Comparison of ENCODE assay signal across 14 mouse cellular contexts in genomic region chr10:125298036-125298435, GRCm38 (mm10).
A peak's percentile ranks its signal among the peaks of the same experiment; 100 is the strongest.
DNase-seq lines count a peak whose midpoint lies in the region; ATAC-seq and TF ChIP-seq lines count a peak whose summit lies in the region.
"Had no signal": no experiment of that assay in that cellular context is flagged by ENCODE, and none has a peak within 500 bp of the region (broad histone marks: within the 10 kb centered on the region; RNA-seq: fewer than 3 reads in every experiment).

No protein-coding gene starts in this region.

- ATAC-seq in embryonic facial prominence, embryonic 14.5 days (ENCODE audit: low read depth), result no peak
- ATAC-seq in hindbrain, embryonic 12.5 days (ENCODE audit: low FRiP score), result no peak
- ATAC-seq in liver, postnatal 0 days, result no peak
- no peak for ATAC-seq in intestine, postnatal 0 days
- ATAC-seq: lung, postnatal 0 days had no signal

- no peaks in the 10 kb centered on the region for H3K27me3 ChIP-seq in embryonic facial prominence, embryonic 14.5 days (replicated peaks; ENCODE audit: control insufficient read depth, insufficient read depth, low read length)
- H3K27me3 ChIP-seq in embryonic facial prominence, embryonic 10.5 days (replicated peaks; ENCODE audit: low read depth, poor library complexity, severe bottlenecking), result no peaks in the 10 kb centered on the region
- H3K27me3 ChIP-seq in hindbrain, embryonic 12.5 days, result no peaks in the 10 kb centered on the region
- no peaks in the 10 kb centered on the region for H3K27me3 ChIP-seq in liver, postnatal 0 days (ENCODE audit: insufficient read depth, low read length)
- no peaks in the 10 kb centered on the region for H3K27me3 ChIP-seq in intestine, postnatal 0 days (replicated peaks; ENCODE audit: control insufficient read depth, insufficient read depth, low read length)

- no peak for TF ChIP-seq CTCF in liver, postnatal 0 days (IDR thresholded peaks at IDR 0.05; ENCODE audit: low read depth)
- TF ChIP-seq CTCF in intestine, postnatal 0 days (IDR thresholded peaks at IDR 0.05; ENCODE audit: low read depth), result no peak

- no peaks in the 10 kb centered on the region for H3K9me3 ChIP-seq in embryonic facial prominence, embryonic 14.5 days (ENCODE audit: control insufficient read depth, low read length)
- H3K9me3 ChIP-seq in embryonic facial prominence, embryonic 10.5 days, result no peaks in the 10 kb centered on the region
- H3K9me3 ChIP-seq in hindbrain, embryonic 12.5 days (replicated peaks), result no peaks in the 10 kb centered on the region
- H3K9me3 ChIP-seq in liver, postnatal 0 days (ENCODE audit: low read length), result no peaks in the 10 kb centered on the region
- H3K9me3 ChIP-seq in intestine, postnatal 0 days (ENCODE audit: control insufficient read depth), result no peaks in the 10 kb centered on the region

- TF ChIP-seq EP300 in liver, postnatal 0 days (IDR thresholded peaks at IDR 0.05; ENCODE audit: low read depth), result no peak

- H3K4me3 ChIP-seq in embryonic facial prominence, embryonic 14.5 days (ENCODE audit: low read depth, low read length), result no peak overlapping the region
- no peak overlapping the region for H3K4me3 ChIP-seq in embryonic facial prominence, embryonic 10.5 days
- H3K4me3 ChIP-seq in hindbrain, embryonic 12.5 days, result no peak overlapping the region
- H3K4me3 ChIP-seq in liver, postnatal 0 days (ENCODE audit: low read depth, low read length), result no peak overlapping the region
- no peak overlapping the region for H3K4me3 ChIP-seq in intestine, postnatal 0 days (ENCODE audit: low read depth, low read length)

- no peak overlapping the region for H3K4me2 ChIP-seq in embryonic facial prominence, embryonic 14.5 days (ENCODE audit: low read depth, low read length)
- H3K4me2 ChIP-seq in hindbrain, embryonic 12.5 days (replicated peaks), result no peak overlapping the region
- no peak overlapping the region for H3K4me2 ChIP-seq in liver, postnatal 0 days (ENCODE audit: low read depth, low read length)
- H3K4me2 ChIP-seq in intestine, postnatal 0 days (replicated peaks; ENCODE audit: low read depth), result no peak overlapping the region
- H3K4me2 ChIP-seq: liver, embryonic 11.5 days had no signal

- H3K4me1 ChIP-seq in embryonic facial prominence, embryonic 14.5 days (ENCODE audit: control insufficient read depth, insufficient read depth, low read length), result no peaks in the 10 kb centered on the region
- H3K4me1 ChIP-seq in embryonic facial prominence, embryonic 10.5 days, result no peaks in the 10 kb centered on the region
- no peaks in the 10 kb centered on the region for H3K4me1 ChIP-seq in hindbrain, embryonic 12.5 days
- H3K4me1 ChIP-seq in liver, postnatal 0 days (ENCODE audit: insufficient read depth), result no peaks in the 10 kb centered on the region
- H3K4me1 ChIP-seq in intestine, postnatal 0 days (replicated peaks; ENCODE audit: control insufficient read depth, insufficient read depth, low read length), result no peaks in the 10 kb centered on the region

- no peaks in the 10 kb centered on the region for H3K36me3 ChIP-seq in embryonic facial prominence, embryonic 14.5 days (ENCODE audit: control insufficient read depth, insufficient read depth, low read length)
- no peaks in the 10 kb centered on the region for H3K36me3 ChIP-seq in embryonic facial prominence, embryonic 10.5 days (replicated peaks)
- no peaks in the 10 kb centered on the region for H3K36me3 ChIP-seq in hindbrain, embryonic 12.5 days
- H3K36me3 ChIP-seq in liver, postnatal 0 days (replicated peaks; ENCODE audit: insufficient read depth, low read length), result no peaks in the 10 kb centered on the region; the same call in 1 of the 2 replicates
- H3K36me3 ChIP-seq in intestine, postnatal 0 days (ENCODE audit: control insufficient read depth, insufficient read depth), result no peaks in the 10 kb centered on the region

- DNase-seq in embryonic facial prominence, embryonic 14.5 days (ENCODE audit: low spot score), result no peak
- DNase-seq in embryonic facial prominence, embryonic 10.5 days (ENCODE audit: low spot score), result no peak
- peak; percentile 36 for DNase-seq in urinary bladder, postnatal 14 days (ENCODE audit: low spot score)
- DNase-seq in urinary bladder, postnatal 4 days (ENCODE audit: low spot score in 2 of 2), result no peak
- DNase-seq in left cerebral cortex, adult 9 months (ENCODE audit: low spot score in 2 of 2), result peak; percentile 25 to 57
- no peak for DNase-seq in liver, postnatal 0 days
- DNase-seq: cerebellum, adult 9-10 months; layer of hippocampus, postnatal 36 days; thymus, adult 2 months had no signal

- no peak overlapping the region for H3K27ac ChIP-seq in embryonic facial prominence, embryonic 14.5 days (replicated peaks; ENCODE audit: low read depth, low read length)
- no peak overlapping the region; the same call in 1 of the 2 replicates for H3K27ac ChIP-seq in embryonic facial prominence, embryonic 10.5 days (replicated peaks)
- H3K27ac ChIP-seq in hindbrain, embryonic 12.5 days, result no peak overlapping the region
- H3K27ac ChIP-seq in liver, postnatal 0 days (ENCODE audit: low read depth), result no peak overlapping the region
- H3K27ac ChIP-seq in intestine, postnatal 0 days (ENCODE audit: low read depth, low read length), result no peak overlapping the region
- H3K27ac ChIP-seq: kidney, postnatal 0 days had no signal

- WGBS in embryonic facial prominence, embryonic 14.5 days, result 71% methylated on average over 6 of the region's 6 CpGs
- 81% methylated on average over 6 of the region's 6 CpGs for WGBS in embryonic facial prominence, embryonic 10.5 days
- WGBS in hindbrain, embryonic 12.5 days, result 70% methylated on average over 6 of the region's 6 CpGs
- WGBS in liver, postnatal 0 days (ENCODE audit: insufficient replicate concordance), result 73% methylated on average over 6 of the region's 6 CpGs
- WGBS in intestine, postnatal 0 days, result 74% methylated on average over 6 of the region's 6 CpGs

- 0 out of 2 replicates have a peak overlapping the region, but pooled peaks have one; percentile 25 for H3K9ac ChIP-seq in embryonic facial prominence, embryonic 14.5 days (ENCODE audit: low read depth, low read length)
- no peak overlapping the region for H3K9ac ChIP-seq in hindbrain, embryonic 12.5 days
- no peak overlapping the region for H3K9ac ChIP-seq in liver, postnatal 0 days (replicated peaks)
- H3K9ac ChIP-seq in intestine, postnatal 0 days (ENCODE audit: low read depth, low read length), result no peak overlapping the region

Comparison
In these comparisons a context has a peak if more than half of its experiments do, and no peak if none do; other contexts are left out.
1. DNase-seq: peak in urinary bladder, postnatal 14 days (single experiment) and left cerebral cortex, adult 9 months (2 of 2); none in embryonic facial prominence, embryonic 14.5 days (single experiment), embryonic facial prominence, embryonic 10.5 days (single experiment), urinary bladder, postnatal 4 days (0 of 2) and liver, postnatal 0 days (single experiment).